Comparison of ENCODE assay signal across 8 mouse cellular contexts in the genomic region with DNA sequence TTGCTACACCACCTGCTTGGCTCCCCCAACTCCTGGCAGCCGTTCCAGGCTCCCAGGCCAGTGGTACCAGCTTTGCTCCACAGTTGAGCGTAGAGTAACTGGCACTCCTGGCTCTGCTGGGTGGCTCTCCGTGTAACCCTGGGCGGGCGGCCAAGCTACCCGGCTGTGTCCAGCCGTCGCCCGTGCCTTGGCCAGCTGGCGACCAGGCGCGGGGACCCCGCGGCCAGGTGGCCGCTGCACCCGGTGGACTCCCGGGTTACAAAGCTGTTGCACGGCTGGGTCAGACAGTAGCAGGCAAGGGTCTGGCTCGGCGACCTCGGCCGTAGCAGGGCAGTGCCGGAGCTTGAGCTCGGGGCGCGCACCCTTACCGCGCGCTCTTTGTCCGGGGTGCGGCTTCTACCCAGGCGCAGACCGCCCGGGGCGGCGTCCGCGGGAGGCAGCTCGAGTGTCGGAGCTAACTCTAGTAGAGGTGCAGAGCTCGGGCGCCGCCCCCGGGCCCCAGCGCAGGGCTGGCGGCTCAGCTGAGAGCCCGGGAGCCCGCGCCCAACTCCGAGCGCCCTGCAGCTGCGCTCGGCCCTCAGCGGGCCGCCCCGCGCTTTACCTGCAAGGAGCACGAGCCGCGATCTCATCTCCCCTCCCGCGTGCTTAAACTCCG. TPM values are rescaled to one million over a fixed set of nuclear protein-coding genes. Genes with fewer than 3 reads are reported as not detected.
DNase-seq lines count a peak whose midpoint lies in the region; ATAC-seq lines count a peak whose summit lies in the region.

No protein-coding gene starts in this region.

- H3K9me3 ChIP-seq in embryonic facial prominence, embryonic 10.5 days = no peaks in the 10 kb centered on the region
- H3K9me3 ChIP-seq in intestine, embryonic 15.5 days = no peaks in the 10 kb centered on the region
- H3K9me3 ChIP-seq in midbrain, embryonic 12.5 days = no peaks in the 10 kb centered on the region

- peak overlapping the region; percentile 86 for H3K4me3 ChIP-seq in embryonic facial prominence, embryonic 10.5 days
- H3K4me3 ChIP-seq in intestine, embryonic 15.5 days (replicated peaks) = peak overlapping the region; percentile 72
- H3K4me3 ChIP-seq in midbrain, embryonic 12.5 days = peak overlapping the region; percentile 87

- peak; percentile 64 to 71 for DNase-seq in B cell, adult 2 months
- DNase-seq in adrenal gland, adult 18-20 months (ENCODE audit: low spot score in 2 of 2) = peak; percentile 62 to 72
- no peak for DNase-seq in embryonic facial prominence, embryonic 10.5 days (ENCODE audit: low spot score)
- peak; percentile 73 to 84 for DNase-seq in gastrocnemius, postnatal 4 days (ENCODE audit: low spot score in 2 of 2)
- peak; percentile 96 for DNase-seq in left cerebral cortex, postnatal 4 days
- peak; percentile 54 for DNase-seq in spleen, adult 12 weeks (ENCODE audit: low spot score)

- H3K36me3 ChIP-seq in embryonic facial prominence, embryonic 10.5 days (replicated peaks) = peaks cover 4% of the 10 kb centered on the region
- H3K36me3 ChIP-seq in intestine, embryonic 15.5 days = no peaks in the 10 kb centered on the region
- H3K36me3 ChIP-seq in midbrain, embryonic 12.5 days = 0 out of 2 replicates have a peak, but pooled peaks cover 1% of the 10 kb centered on the region

- peak; percentile 93 for ATAC-seq in intestine, embryonic 15.5 days
- peak; percentile 85 for ATAC-seq in midbrain, embryonic 12.5 days (ENCODE audit: low FRiP score, low read depth)

- H3K9ac ChIP-seq in intestine, embryonic 15.5 days = peak overlapping the region; percentile 81
- H3K9ac ChIP-seq in midbrain, embryonic 12.5 days (replicated peaks) = peak overlapping the region; percentile 90

- H3K27ac ChIP-seq in embryonic facial prominence, embryonic 10.5 days (replicated peaks) = peak overlapping the region; percentile 97
- H3K27ac ChIP-seq in intestine, embryonic 15.5 days = peak overlapping the region; percentile 88
- H3K27ac ChIP-seq in midbrain, embryonic 12.5 days (replicated peaks) = peak overlapping the region; percentile 90

- intact Hi-C loops in left cerebral cortex, postnatal 4 days (cut with DNase I) = no loop called here

- no peaks in the 10 kb centered on the region for H3K27me3 ChIP-seq in embryonic facial prominence, embryonic 10.5 days (replicated peaks; ENCODE audit: low read depth, poor library complexity, severe bottlenecking)
- H3K27me3 ChIP-seq in intestine, embryonic 15.5 days (replicated peaks) = no peaks in the 10 kb centered on the region
- 0 out of 2 replicates have a peak, but pooled peaks cover 4% of the 10 kb centered on the region for H3K27me3 ChIP-seq in midbrain, embryonic 12.5 days

- H3K4me2 ChIP-seq in intestine, embryonic 15.5 days (replicated peaks) = peak overlapping the region; percentile 88
- peak overlapping the region; percentile 88 for H3K4me2 ChIP-seq in midbrain, embryonic 12.5 days (replicated peaks)

- 1% methylated on average over 63 of the region's 63 CpGs for WGBS in embryonic facial prominence, embryonic 10.5 days
- WGBS in intestine, embryonic 15.5 days = under 1% methylated on average over 61 of the region's 63 CpGs
- WGBS in midbrain, embryonic 12.5 days = under 1% methylated on average over 57 of the region's 63 CpGs

- peaks cover 27% of the 10 kb centered on the region for H3K4me1 ChIP-seq in embryonic facial prominence, embryonic 10.5 days
- 0 out of 2 replicates have a peak, but pooled peaks cover 8% of the 10 kb centered on the region for H3K4me1 ChIP-seq in intestine, embryonic 15.5 days (replicated peaks)
- H3K4me1 ChIP-seq in midbrain, embryonic 12.5 days = peaks cover 24% of the 10 kb centered on the region

RNA-seq across cellular contexts. Expression of a gene that starts 1.1 kb away (rescaled TPM):
- 10 to 100 TPM; 16.2 to 17.4 TPM for total RNA-seq in adrenal gland, adult 18-20 months (2021)
- 32.2 and 32.4 TPM in 2 replicates for polyA plus RNA-seq in embryonic facial prominence, embryonic 10.5 days (2016; fragmentation: Nextera tagmentation; extraction: Ambion mirVana)
- 10 to 100 TPM; 17.1 to 17.8 TPM for total RNA-seq in gastrocnemius, postnatal 4 days (2021)
- polyA plus RNA-seq in intestine, embryonic 15.5 days (2015; fragmentation: Nextera tagmentation; extraction: Ambion mirVana) = 20.9 and 23.6 TPM in 2 replicates
- total RNA-seq in left cerebral cortex, postnatal 4 days (2021) = 10 to 100 TPM; 75.4 to 82.8 TPM
- polyA plus RNA-seq in midbrain, embryonic 12.5 days (2016; fragmentation: Nextera tagmentation; extraction: Ambion mirVana) = 43.8 and 45.8 TPM in 2 replicates

Comparison
In these comparisons a context has a peak if more than half of its experiments do, and no peak if none do; other contexts are left out.
1. RNA of a gene that starts 1.1 kb away (total RNA-seq): 75.4 to 82.8 TPM in left cerebral cortex, postnatal 4 days; 17.1 to 17.8 TPM in gastrocnemius, postnatal 4 days and 16.2 to 17.4 TPM in adrenal gland, adult 18-20 months; every median in the first group is over 4 times any median in the second.
2. Peak in every context shown above with its lines, with median percentiles within 50 percentile points of each other: H3K27ac ChIP-seq and H3K4me3 ChIP-seq.